Mouse (Mus musculus): ENCODE data around the gene Nenf. TPM values are rescaled to one million over a fixed set of nuclear protein-coding genes. Genes with fewer than 3 reads are reported as not detected.

Nenf gene
- polyA plus RNA-seq, 1 experiment from 2014 or later: 87.3 TPM

- no peak for ATAC-seq (ENCODE audit: low FRiP score)
These were observed 41.8 kb downstream of the Nenf start for GRCm38 (mm10) chr1:191276181-191276580.

GRCm38 (mm10) chr1:191275527-191275926 lies 42.5 kb downstream of the Nenf start:
- Histone ChIP-seq H3K9ac (no peak overlapping the region), H3K4me2 (replicated peaks) (0 out of 2 replicates have a peak overlapping the region, but pooled peaks have one; percentile 9), H3K36me3 (no peaks in the 10 kb centered on the region), H3K4me3 (no peak overlapping the region), H3K9me3 (replicated peaks) (no peaks in the 10 kb centered on the region), H3K27ac (no peak overlapping the region), H3K4me1 (no peaks in the 10 kb centered on the region), H3K27me3 (no peaks in the 10 kb centered on the region)
- WGBS: 6% methylated on average over 12 of the region's 12 CpGs
- ATAC-seq (ENCODE audit: low FRiP score): peak; percentile 60

More at GRCm38 (mm10) chr1:191276181-191276580, 41.8 kb downstream of the Nenf start:
- WGBS: 96% methylated on average over 4 of the region's 7 CpGs
- H3K4me2 ChIP-seq (replicated peaks): no peak overlapping the region
- no peaks in the 10 kb centered on the region for H3K9me3 ChIP-seq (replicated peaks)
- H3K36me3 ChIP-seq: no peaks in the 10 kb centered on the region
- H3K9ac ChIP-seq: no peak overlapping the region
- no peaks in the 10 kb centered on the region for H3K4me1 ChIP-seq
- no peak overlapping the region for H3K27ac ChIP-seq
- H3K4me3 ChIP-seq: no peak overlapping the region
- no peaks in the 10 kb centered on the region for H3K27me3 ChIP-seq

- no peak overlapping the region for H3K4me3 ChIP-seq
- peaks cover 4% of the 10 kb centered on the region; the same call in 1 of the 2 replicates for H3K4me1 ChIP-seq
- H3K9ac ChIP-seq: no peak overlapping the region
- H3K27me3 ChIP-seq: no peaks in the 10 kb centered on the region
- no peak for ATAC-seq (ENCODE audit: low FRiP score)
- H3K36me3 ChIP-seq: no peaks in the 10 kb centered on the region
- no peak overlapping the region for H3K4me2 ChIP-seq (replicated peaks)
- H3K27ac ChIP-seq: no peak overlapping the region
- no peaks in the 10 kb centered on the region for H3K9me3 ChIP-seq (replicated peaks)
- WGBS: 82% methylated on average over 3 of the region's 3 CpGs
These were observed 45.3 kb downstream of the Nenf start for GRCm38 (mm10) chr1:191272660-191273059.

- ATAC-seq (ENCODE audit: low FRiP score): no peak
- H3K27me3 ChIP-seq: no peaks in the 10 kb centered on the region
- no peak overlapping the region for H3K27ac ChIP-seq
- H3K4me2 ChIP-seq (replicated peaks): no peak overlapping the region
- peaks cover 4% of the 10 kb centered on the region; the same call in 1 of the 2 replicates for H3K4me1 ChIP-seq
- 66% methylated on average over 8 of the region's 8 CpGs for WGBS
- H3K9ac ChIP-seq: no peak overlapping the region; the same call in 1 of the 2 replicates
- H3K4me3 ChIP-seq: no peak overlapping the region
- no peaks in the 10 kb centered on the region for H3K36me3 ChIP-seq
- H3K9me3 ChIP-seq (replicated peaks): no peaks in the 10 kb centered on the region
These were observed 48.4 kb downstream of the Nenf start for GRCm38 (mm10) chr1:191269648-191269952.

GRCm38 (mm10) chr1:191268797-191269647 lies 49.0 kb downstream of the Nenf start:
- H3K4me1 ChIP-seq: peaks cover 4% of the 10 kb centered on the region; the same call in 1 of the 2 replicates
- no peak overlapping the region for H3K4me2 ChIP-seq (replicated peaks)
- no peaks in the 10 kb centered on the region for H3K27me3 ChIP-seq
- 76% methylated on average over 5 of the region's 5 CpGs for WGBS
- no peak overlapping the region for H3K9ac ChIP-seq
- H3K36me3 ChIP-seq: no peaks in the 10 kb centered on the region
- H3K4me3 ChIP-seq: no peak overlapping the region
- no peak overlapping the region for H3K27ac ChIP-seq
- no peak for ATAC-seq (ENCODE audit: low FRiP score)
- no peaks in the 10 kb centered on the region for H3K9me3 ChIP-seq (replicated peaks)

GRCm38 (mm10) chr1:191267856-191268255 lies 50.1 kb downstream of the Nenf start:
- H3K4me1 ChIP-seq: peaks cover 4% of the 10 kb centered on the region; the same call in 1 of the 2 replicates
- H3K4me3 ChIP-seq: no peak overlapping the region
- H3K36me3 ChIP-seq: no peaks in the 10 kb centered on the region
- WGBS: 36% methylated on average over 5 of the region's 5 CpGs
- H3K9me3 ChIP-seq (replicated peaks): no peaks in the 10 kb centered on the region
- H3K9ac ChIP-seq: no peak overlapping the region
- no peak overlapping the region for H3K27ac ChIP-seq
- no peak for ATAC-seq (ENCODE audit: low FRiP score)
- no peaks in the 10 kb centered on the region for H3K27me3 ChIP-seq
- H3K4me2 ChIP-seq (replicated peaks): no peak overlapping the region

- Histone ChIP-seq H3K27ac (no peak overlapping the region), H3K4me2 (replicated peaks) (no peak overlapping the region), H3K36me3 (no peaks in the 10 kb centered on the region), H3K9me3 (replicated peaks) (no peaks in the 10 kb centered on the region), H3K27me3 (no peaks in the 10 kb centered on the region), H3K9ac (no peak overlapping the region), H3K4me1 (peaks cover 4% of the 10 kb centered on the region; the same call in 1 of the 2 replicates), H3K4me3 (no peak overlapping the region)
- whole genome bisulfite sequencing: 93% methylated on average over 5 of the region's 5 CpGs
- ATAC-seq (ENCODE audit: low FRiP score): no peak
These were observed 50.8 kb downstream of the Nenf start for GRCm38 (mm10) chr1:191267162-191267561.

- 0 out of 2 replicates have a peak, but pooled peaks cover 2% of the 10 kb centered on the region for H3K27me3 ChIP-seq
- no peaks in the 10 kb centered on the region for H3K9me3 ChIP-seq (replicated peaks)
- no peak overlapping the region for H3K4me2 ChIP-seq (replicated peaks)
- no peaks in the 10 kb centered on the region for H3K36me3 ChIP-seq
- no peak overlapping the region for H3K9ac ChIP-seq
- H3K27ac ChIP-seq: no peak overlapping the region
- H3K4me1 ChIP-seq: peaks cover 8% of the 10 kb centered on the region
- ATAC-seq (ENCODE audit: low FRiP score): no peak
- WGBS: 90% methylated on average over 5 of the region's 5 CpGs
- H3K4me3 ChIP-seq: no peak overlapping the region
These were observed 54.5 kb downstream of the Nenf start for GRCm38 (mm10) chr1:191263471-191263870.

GRCm38 (mm10) chr1:191261861-191262260 lies 56.1 kb downstream of the Nenf start:
- H3K9me3 ChIP-seq (replicated peaks): no peaks in the 10 kb centered on the region
- H3K9ac ChIP-seq: no peak overlapping the region
- 0 out of 2 replicates have a peak, but pooled peaks cover 2% of the 10 kb centered on the region for H3K27me3 ChIP-seq
- H3K27ac ChIP-seq: no peak overlapping the region
- H3K4me3 ChIP-seq: no peak overlapping the region
- 11% methylated on average over 6 of the region's 6 CpGs for WGBS
- peaks cover 4% of the 10 kb centered on the region for H3K4me1 ChIP-seq
- H3K4me2 ChIP-seq (replicated peaks): no peak overlapping the region
- H3K36me3 ChIP-seq: no peaks in the 10 kb centered on the region
- no peak for ATAC-seq (ENCODE audit: low FRiP score)

- Histone ChIP-seq H3K9ac (no peak overlapping the region), H3K4me1 (peaks cover 4% of the 10 kb centered on the region), H3K36me3 (no peaks in the 10 kb centered on the region), H3K27ac (no peak overlapping the region), H3K9me3 (replicated peaks) (no peaks in the 10 kb centered on the region), H3K27me3 (0 out of 2 replicates have a peak, but pooled peaks cover 2% of the 10 kb centered on the region), H3K4me2 (replicated peaks) (no peak overlapping the region), H3K4me3 (no peak overlapping the region)
- ATAC-seq (ENCODE audit: low FRiP score): no peak
- 78% methylated on average over 5 of the region's 5 CpGs for WGBS
These were observed 58.3 kb downstream of the Nenf start for GRCm38 (mm10) chr1:191259661-191260060.

- H3K4me1 ChIP-seq: peaks cover 7% of the 10 kb centered on the region
- ATAC-seq (ENCODE audit: low FRiP score): no peak
- 36% methylated on average over 7 of the region's 7 CpGs for WGBS
These were observed 58.9 kb downstream of the Nenf start for GRCm38 (mm10) chr1:191259121-191259520.

GRCm38 (mm10) chr1:191258521-191258920 lies 59.5 kb downstream of the Nenf start:
- ATAC-seq (ENCODE audit: low FRiP score): no peak
- no peak overlapping the region for H3K4me3 ChIP-seq
- WGBS: 65% methylated on average over 3 of the region's 3 CpGs
- no peaks in the 10 kb centered on the region for H3K9me3 ChIP-seq (replicated peaks)
- H3K9ac ChIP-seq: no peak overlapping the region
- no peaks in the 10 kb centered on the region for H3K36me3 ChIP-seq
- H3K27me3 ChIP-seq: 0 out of 2 replicates have a peak, but pooled peaks cover 2% of the 10 kb centered on the region
- no peak overlapping the region for H3K27ac ChIP-seq
- H3K4me2 ChIP-seq (replicated peaks): no peak overlapping the region
- H3K4me1 ChIP-seq: peaks cover 7% of the 10 kb centered on the region

More at GRCm38 (mm10) chr1:191259121-191259520, 58.9 kb downstream of the Nenf start:
- no peak overlapping the region for H3K4me3 ChIP-seq
- no peaks in the 10 kb centered on the region for H3K36me3 ChIP-seq
- no peaks in the 10 kb centered on the region for H3K9me3 ChIP-seq (replicated peaks)
- no peak overlapping the region for H3K27ac ChIP-seq
- H3K27me3 ChIP-seq: 0 out of 2 replicates have a peak, but pooled peaks cover 2% of the 10 kb centered on the region
- H3K4me2 ChIP-seq (replicated peaks): no peak overlapping the region
- H3K9ac ChIP-seq: 0 out of 2 replicates have a peak overlapping the region, but pooled peaks have one; percentile 13

Measured in hindbrain, embryonic 12.5 days (tissue).